Mouse (Mus musculus): ENCODE results near the gene Tceanc.

DNA sequence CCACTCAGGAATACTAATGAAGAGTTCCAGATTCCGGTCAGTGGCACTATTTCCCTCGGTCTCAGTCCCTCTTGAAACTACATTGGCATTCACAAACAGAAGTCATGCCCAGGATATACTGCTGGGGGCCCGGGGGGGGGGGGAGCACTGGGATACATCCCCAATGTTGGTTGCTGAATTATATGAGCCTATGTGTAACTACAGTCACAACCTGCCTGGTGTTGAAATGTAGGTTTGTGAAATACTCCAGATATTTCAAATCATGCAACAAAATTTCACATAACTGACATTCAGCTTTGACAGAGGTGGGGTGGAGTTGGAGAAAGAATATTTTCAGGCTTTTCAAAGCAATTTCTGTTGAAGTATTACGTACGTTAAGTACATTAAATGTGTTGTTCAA lies 2.4 kb upstream of the Tceanc start:
- TF ChIP-seq CTCF (IDR thresholded peaks at IDR 0.05; ENCODE audit: control insufficient read depth, insufficient read depth, low read length) = no peak
- TF ChIP-seq POLR2A (IDR thresholded peaks at IDR 0.05; ENCODE audit: borderline replicate concordance, control insufficient read depth, low read depth, low read length) = no peak
